Mouse (Mus musculus): ENCODE results near the gene Prom1.

- TF ChIP-seq EP300 (IDR thresholded peaks at IDR 0.05; ENCODE audit: low read depth in 1 of 2, low read length in 2 of 2), result no peak
- no peak for TF ChIP-seq GABPA (IDR thresholded peaks at IDR 0.05; ENCODE audit: low read depth, low read length)
- TF ChIP-seq POLR2A (IDR thresholded peaks at IDR 0.05; ENCODE audit: control insufficient read depth in 1 of 2, insufficient read depth in 1 of 2, low read depth in 1 of 2, low read length in 2 of 2, poor library complexity in 1 of 2), result no peak
- no peak for TF ChIP-seq CTCF (IDR thresholded peaks at IDR 0.05 in 2 of 3, conservative IDR thresholded peaks at IDR 0.05 in 1 of 3; ENCODE audit: control insufficient read depth in 1 of 3, insufficient read depth in 1 of 3, low read depth in 2 of 3, low read length in 3 of 3, poor library complexity in 1 of 3, severe bottlenecking in 1 of 3)
- TF ChIP-seq ELF1 (IDR thresholded peaks at IDR 0.05; ENCODE audit: low read depth, low read length), result no peak
- TF ChIP-seq TCF12 (IDR thresholded peaks at IDR 0.05; ENCODE audit: low read depth, low read length), result no peak
- TF ChIP-seq USF1 (IDR thresholded peaks at IDR 0.05; ENCODE audit: low read depth, low read length), result no peak
- TF ChIP-seq POLR2AphosphoS5 (IDR thresholded peaks at IDR 0.05; ENCODE audit: borderline replicate concordance, low read depth, low read length), result no peak
- no peak for TF ChIP-seq GATA1 (IDR thresholded peaks at IDR 0.05; ENCODE audit: low read depth, low read length)
- no peak for TF ChIP-seq RAD21 (IDR thresholded peaks at IDR 0.05; ENCODE audit: low read depth, low read length)
Measured at GRCm38 (mm10) chr5:44104686-44105085, 2.9 kb upstream of the Prom1 start.
